Mouse (Mus musculus): ENCODE data around the gene Rragb. TPM values are rescaled to one million over a fixed set of nuclear protein-coding genes. Genes with fewer than 3 reads are reported as not detected.

Gene Rragb
- polyA plus RNA-seq (2021; fragmentation: Nextera tagmentation), result 11.7 and 13.6 TPM in 2 replicates
- long read RNA-seq, experiment 1, partial matches to known transcripts, result 2 of 14 reads
- long read RNA-seq, experiment 1, other reads (novel, unspliced or antisense), result 7 of 14 reads
- long read RNA-seq, experiment 2, transcript Rragb-201 (11 exons, 2,258 nt), result major isoform, 25 of 53 reads
- long read RNA-seq, experiment 2, partial matches to known transcripts, result 1 of 53 reads
- long read RNA-seq, experiment 2, other reads (novel, unspliced or antisense), result 27 of 53 reads

GRCm38 (mm10) chrX:153139734-153140515 is at the start of gene Rragb:
Rragb (plus strand) TSS chrX:153139981.

DNA sequence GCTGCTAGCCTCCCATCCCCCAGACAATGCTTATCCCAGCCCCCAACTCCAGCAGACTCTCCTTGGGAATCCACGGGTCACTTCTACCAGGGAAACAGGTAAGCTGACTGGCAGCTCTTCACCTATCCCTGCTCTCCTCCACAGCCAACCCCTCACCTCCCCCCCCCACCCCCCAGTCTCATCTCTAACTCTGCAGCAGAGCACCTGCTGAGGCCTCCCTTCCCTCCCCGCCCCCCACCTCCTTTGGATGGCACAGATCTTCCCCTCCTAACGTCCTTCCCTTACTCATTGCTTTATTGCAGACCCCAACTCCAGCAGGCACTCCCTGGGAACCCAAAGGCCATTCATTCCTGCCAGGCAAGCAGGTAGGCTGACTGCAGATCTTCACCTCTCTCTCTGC is 21.3 kb upstream of the Rragb start, which contains the start of gene Foxr2:
Gene Foxr2, plus strand, starts transcription at position 301 of the 400 bp plus-strand sequence.

Other genes starting within 250 kb of the Rragb start
- gene Usp51, start 133.5 kb upstream of the Rragb start, polyA plus RNA-seq (2021; fragmentation: Nextera tagmentation), result 0.50 and 0.55 TPM in 2 replicates
- gene Mageh1, start 102.4 kb upstream of the Rragb start, polyA plus RNA-seq (2021; fragmentation: Nextera tagmentation), result 8.3 and 9.1 TPM in 2 replicates
- 0.14 and 0.16 TPM in 2 replicates for gene Foxr2, start 21.2 kb upstream of the Rragb start, polyA plus RNA-seq (2021; fragmentation: Nextera tagmentation)
- gene Klf8, start 97.5 kb downstream of the Rragb start, polyA plus RNA-seq (2021; fragmentation: Nextera tagmentation), result 0.58 and 1.2 TPM in 2 replicates